Mouse (Mus musculus) thymus, postnatal 25 days (tissue): ENCODE results near the gene Gm5725.
"Not testable (repeated sequence)": the region's sequence is repeated elsewhere in the genome, so short reads cannot be mapped to it uniquely, and the experiment has no call there.

Experiments used
- DNase-seq: peaks from one replicate; pipeline ENCODE4 v3.0.0; 2022

Gm5725 gene

DNA sequence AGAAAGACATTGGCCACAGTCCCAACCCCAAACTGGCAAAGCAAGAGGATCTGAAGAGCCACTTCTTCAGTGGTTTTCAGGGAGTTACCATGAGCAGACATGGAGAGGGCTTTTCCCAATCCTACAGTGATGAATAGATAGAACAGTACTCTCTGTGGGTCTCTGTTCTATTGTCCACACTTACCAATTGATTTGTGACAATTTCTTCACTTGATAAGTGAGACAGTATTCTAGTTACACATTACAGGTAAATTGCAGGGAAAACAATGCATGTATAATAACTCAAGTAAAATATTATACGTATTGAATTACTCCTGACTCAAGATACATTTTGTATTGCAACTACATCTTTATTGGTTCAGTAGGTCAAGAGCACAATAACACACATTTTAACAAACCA lies at the start of gene Gm5725:
TSS of gene Gm5725 (minus strand) at position 101 of the 400 bp plus-strand sequence.
- not testable (repeated sequence) for DNase-seq

DNA sequence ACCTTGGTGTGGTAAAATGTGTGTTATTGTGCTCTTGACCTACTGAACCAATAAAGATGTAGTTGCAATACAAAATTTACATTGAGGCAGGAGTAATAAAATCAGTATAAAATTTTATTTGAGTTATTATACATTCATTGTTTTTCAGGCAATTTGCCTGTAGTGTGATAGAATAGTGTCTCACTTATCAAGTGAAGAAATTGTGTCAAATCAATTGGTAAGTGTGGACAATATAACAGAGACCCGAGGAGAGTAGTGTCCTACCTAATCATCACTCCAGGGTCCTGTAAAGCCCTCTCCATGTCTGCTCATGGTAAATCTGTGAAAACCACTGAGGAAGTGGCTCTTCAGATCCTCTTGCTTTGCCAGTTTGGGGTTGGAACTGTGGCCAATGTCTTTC lies 12.0 kb downstream of the Gm5725 start, which contains the start of gene Vmn1r135:
TSS of gene Vmn1r135 (plus strand) at position 301 of the 400 bp plus-strand sequence.
- DNase-seq: not testable (repeated sequence)

DNA sequence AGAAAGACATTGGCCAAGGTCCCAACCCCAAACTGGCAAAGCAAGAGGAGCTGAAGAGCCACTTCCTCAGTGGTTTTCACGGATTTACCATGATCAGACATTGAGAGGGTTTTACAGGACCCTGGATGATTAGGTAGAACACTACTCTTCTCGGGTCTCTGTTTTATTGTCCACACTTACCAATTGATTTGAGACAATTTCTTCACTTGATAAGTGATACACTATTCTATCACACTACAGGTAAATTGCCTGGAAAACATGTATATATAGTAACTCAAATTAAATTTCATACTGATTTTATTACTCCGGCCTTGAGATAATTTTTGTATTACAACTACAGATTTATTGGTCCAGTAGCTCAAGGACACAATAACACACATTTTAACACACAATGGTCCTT lies 47.4 kb downstream of the Gm5725 start, which contains the start of gene Gm4177:
TSS of gene Gm4177 (minus strand) at position 101 of the 400 bp plus-strand sequence.
- not testable (repeated sequence) for DNase-seq
